Comparison of ENCODE assay signal across 4 mouse cellular contexts in the genomic region with DNA sequence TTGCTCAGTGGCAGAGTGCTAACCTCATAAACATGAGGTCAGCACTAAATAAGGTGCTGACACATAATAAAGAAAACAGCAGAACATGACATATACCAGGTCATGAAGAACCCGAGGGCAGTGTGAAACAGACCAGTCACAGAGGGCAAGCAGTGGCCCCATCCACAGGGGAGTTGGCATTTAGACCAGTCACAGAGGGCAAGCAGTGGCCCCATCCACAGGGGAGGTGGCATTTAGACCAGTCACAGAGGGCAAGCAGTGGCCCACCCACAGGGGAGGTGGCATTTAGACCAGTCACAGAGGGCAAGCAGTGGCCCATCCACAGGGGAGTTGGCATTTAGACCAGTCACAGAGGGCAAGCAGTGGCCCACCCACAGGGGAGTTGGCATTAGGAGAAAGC. TPM values are rescaled to one million over a fixed set of nuclear protein-coding genes. Genes with fewer than 3 reads are reported as not detected.
"Had no signal": no experiment of that assay in that cellular context is flagged by ENCODE, and none has a peak within 500 bp of the region (broad histone marks: within the 10 kb centered on the region; RNA-seq: fewer than 3 reads in every experiment).

No protein-coding gene starts in this region.

RNA-seq across cellular contexts. Expression of a gene that starts 50.0 kb away (rescaled TPM):
- total RNA-seq: granulocyte monocyte progenitor cell, adult 5-6 weeks; hematopoietic stem cell, adult 5-6 weeks; liver, adult 2 months had no signal
- polyA plus RNA-seq: limb, embryonic 10.5 days; liver, adult 2 months had no signal
